Mouse (Mus musculus) stomach, embryonic 14.5 days (tissue): ENCODE results near the gene Epdr1. TPM values are rescaled to one million over a fixed set of nuclear protein-coding genes. Genes with fewer than 3 reads are reported as not detected.

Source experiments
- ATAC-seq: fragments of 200-750 bp; cut with Nextera tagmentation; 2 replicates; pipeline ENCODE4 v1.8.0; 2017; ENCODE audit warnings: low read depth, moderate TSS enrichment; ENCODE audit not compliant: insufficient number of reproducible peaks, insufficient read depth, low FRiP score
- H3K27ac ChIP-seq: fragments of 300-500 bp; sonication (generic); 2 replicates; pipeline ENCODE4 v1.5.1; 2014; ENCODE audit warnings: mild to moderate bottlenecking, low read length, moderate library complexity, mixed read lengths
- H3K27me3 ChIP-seq: fragments of 300-500 bp; sonication (generic); 2 replicates; pipeline ENCODE4 v1.6.1; 2014; ENCODE audit warnings: low read length, control low read depth, mixed read lengths; ENCODE audit not compliant: control insufficient read depth, insufficient read depth
- H3K36me3 ChIP-seq: fragments of 300-500 bp; sonication (generic); 2 replicates; pipeline ENCODE4 v1.6.1; 2014; ENCODE audit warnings: mild to moderate bottlenecking, control low read depth, low read length, moderate library complexity, mixed read lengths; ENCODE audit not compliant: control insufficient read depth, insufficient read depth
- H3K4me1 ChIP-seq: fragments of 300-500 bp; sonication (generic); 2 replicates; pipeline ENCODE4 v1.6.1; 2014; ENCODE audit warnings: low read length, control low read depth, mixed read lengths; ENCODE audit not compliant: control insufficient read depth, insufficient read depth
- H3K4me2 ChIP-seq: fragments of 300-500 bp; sonication (generic); replicated peaks from 2 replicates; pipeline ENCODE4 v1.6.1; 2014; ENCODE audit warnings: low read depth, low read length, control low read depth
- H3K4me3 ChIP-seq: fragments of 300-500 bp; sonication (generic); 2 replicates; pipeline ENCODE4 v1.5.1; 2014; ENCODE audit warnings: low read depth, low read length, control low read depth
- H3K9ac ChIP-seq: fragments of 300-500 bp; sonication (generic); replicated peaks from 2 replicates; pipeline ENCODE4 v1.6.1; 2014; ENCODE audit warnings: low read depth, mild to moderate bottlenecking, control low read depth, low read length, moderate library complexity, mixed read lengths
- H3K9me3 ChIP-seq: fragments of 300-500 bp; sonication (generic); 2 replicates; pipeline ENCODE4 v1.6.1; 2016; ENCODE audit warnings: low read depth, low read length, control low read depth; ENCODE audit not compliant: control insufficient read depth
- WGBS: fragments of 180-500 bp; shearing (Covaris S2); extraction: QIAGEN DNeasy Blood & Tissue Kit; methylation state at CpG from one replicate; pipeline ENCODE4 v1.1.7; 2014; 5-methylcytosine and 5-hydroxymethylcytosine counted together
- polyA plus RNA-seq: library from polyadenylated mRNA; unstranded; fragments of >200 nt; fragmentation: Nextera tagmentation; extraction: Ambion mirVana; gene quantifications from 2 replicates; pipeline ENCODE4 v1.2.1, GENCODE M21; 2014

The Epdr1 gene
- polyA plus RNA-seq, result 20.8 and 21.2 TPM in 2 replicates

- Histone ChIP-seq H3K27ac (peak within 1 kb of the TSS; percentile 27; the same call in 1 of the 2 replicates), H3K4me2 (peak within 1 kb of the TSS; percentile 93)
Observed at GRCm38 (mm10) chr13:19619216-19619927, at the start of gene Epdr1. Epdr1 (minus strand) TSS chr13:19619927.

GRCm38 (mm10) chr13:19668355-19669140, 48.8 kb upstream of the Epdr1 start:
- Histone ChIP-seq H3K9me3 (no peaks in the 10 kb centered on the region), H3K27me3 (no peaks in the 10 kb centered on the region), H3K4me2 (no peak overlapping the region), H3K4me1 (no peaks in the 10 kb centered on the region), H3K9ac (no peak overlapping the region), H3K36me3 (no peaks in the 10 kb centered on the region), H3K27ac (no peak overlapping the region), H3K4me3 (no peak overlapping the region)
- WGBS, result 84% methylated on average over 4 of the region's 4 CpGs
- ATAC-seq, result no peak

More at GRCm38 (mm10) chr13:19619216-19619927, at the start of gene Epdr1:
- WGBS, result under 1% methylated on average over 46 of the region's 46 CpGs
- Histone ChIP-seq H3K9me3 (no peaks in the 10 kb centered on the region), H3K9ac (peak within 1 kb of the TSS; percentile 71), H3K4me1 (no peaks in the 10 kb centered on the region), H3K36me3 (no peaks in the 10 kb centered on the region), H3K27me3 (peaks cover 5% of the 10 kb centered on the region), H3K4me3 (peak within 1 kb of the TSS; percentile 62)
- ATAC-seq, result peak; percentile 79

GRCm38 (mm10) chr13:19652405-19652804, 32.7 kb upstream of the Epdr1 start:
- no peaks in the 10 kb centered on the region for H3K27me3 ChIP-seq
- no peak overlapping the region for H3K4me2 ChIP-seq
- no peak overlapping the region for H3K9ac ChIP-seq
- no peak overlapping the region for H3K4me3 ChIP-seq
- no peaks in the 10 kb centered on the region for H3K9me3 ChIP-seq
- H3K36me3 ChIP-seq, result no peaks in the 10 kb centered on the region
- H3K27ac ChIP-seq, result no peak overlapping the region
- WGBS, result 90% methylated on average over 2 of the region's 2 CpGs
- no peaks in the 10 kb centered on the region for H3K4me1 ChIP-seq
- no peak for ATAC-seq

GRCm38 (mm10) chr13:19649824-19650223, 30.1 kb upstream of the Epdr1 start:
- no peaks in the 10 kb centered on the region for H3K36me3 ChIP-seq
- WGBS, result 99% methylated on average over 2 of the region's 2 CpGs
- ATAC-seq, result no peak
- no peaks in the 10 kb centered on the region for H3K9me3 ChIP-seq
- no peak overlapping the region for H3K4me3 ChIP-seq
- H3K27me3 ChIP-seq, result no peaks in the 10 kb centered on the region
- no peak overlapping the region for H3K9ac ChIP-seq
- H3K4me1 ChIP-seq, result no peaks in the 10 kb centered on the region
- no peak overlapping the region for H3K4me2 ChIP-seq
- no peak overlapping the region for H3K27ac ChIP-seq

GRCm38 (mm10) chr13:19644225-19644624, 24.5 kb upstream of the Epdr1 start:
- Histone ChIP-seq H3K36me3 (no peaks in the 10 kb centered on the region), H3K4me1 (no peaks in the 10 kb centered on the region), H3K27ac (no peak overlapping the region), H3K4me3 (no peak overlapping the region), H3K9ac (no peak overlapping the region), H3K4me2 (no peak overlapping the region), H3K9me3 (no peaks in the 10 kb centered on the region), H3K27me3 (no peaks in the 10 kb centered on the region)
- ATAC-seq, result no peak
- WGBS, result 74% methylated on average over 2 of the region's 2 CpGs

- WGBS, result 35% methylated on average over 1 of the region's 1 CpGs
- no peak for ATAC-seq
- Histone ChIP-seq H3K4me3 (no peak overlapping the region), H3K9ac (no peak overlapping the region), H3K27me3 (no peaks in the 10 kb centered on the region), H3K4me2 (no peak overlapping the region), H3K27ac (no peak overlapping the region), H3K4me1 (no peaks in the 10 kb centered on the region), H3K36me3 (no peaks in the 10 kb centered on the region), H3K9me3 (no peaks in the 10 kb centered on the region)
Observed at GRCm38 (mm10) chr13:19643519-19643918, 23.8 kb upstream of the Epdr1 start.

GRCm38 (mm10) chr13:19640203-19640851, 20.6 kb upstream of the Epdr1 start:
- Histone ChIP-seq H3K4me1 (no peaks in the 10 kb centered on the region), H3K9ac (no peak overlapping the region), H3K27ac (no peak overlapping the region), H3K9me3 (no peaks in the 10 kb centered on the region), H3K4me3 (no peak overlapping the region), H3K36me3 (no peaks in the 10 kb centered on the region), H3K27me3 (no peaks in the 10 kb centered on the region), H3K4me2 (no peak overlapping the region)
- ATAC-seq, result no peak
- WGBS, result 64% methylated on average over 2 of the region's 2 CpGs

GRCm38 (mm10) chr13:19636131-19636530, 16.4 kb upstream of the Epdr1 start:
- 69% methylated on average over 4 of the region's 4 CpGs for WGBS
- Histone ChIP-seq H3K4me1 (no peaks in the 10 kb centered on the region), H3K4me3 (no peak overlapping the region), H3K27me3 (no peaks in the 10 kb centered on the region), H3K36me3 (no peaks in the 10 kb centered on the region), H3K9me3 (no peaks in the 10 kb centered on the region), H3K27ac (no peak overlapping the region), H3K4me2 (no peak overlapping the region), H3K9ac (no peak overlapping the region)
- ATAC-seq, result no peak
